Mouse (Mus musculus) CH12.LX (cell line): ENCODE data around the gene Sdhb. TPM values are rescaled to one million over a fixed set of nuclear protein-coding genes. Genes with fewer than 3 reads are reported as not detected.

ENCODE experiments used
- DNase-seq: peaks from one replicate; pipeline ENCODE4 v3.0.0-alpha.2; 2013; ENCODE audit errors: extremely low read depth
- H3K27ac ChIP-seq: 2 replicates; pipeline ENCODE4 v1.5.1; 2012; ENCODE audit warnings: low read depth, mild to moderate bottlenecking, control low read depth, moderate library complexity; ENCODE audit not compliant: insufficient read depth
- H3K27me3 ChIP-seq: replicated peaks from 2 replicates; pipeline ENCODE3; 2012; ENCODE audit warnings: inconsistent platforms
- H3K36me3 ChIP-seq, 2 experiments: replicated peaks in 1 of 2; 2 replicates each; pipeline versions ENCODE3 to v1.6.1; 2012; ENCODE audit warnings: inconsistent platforms in 1 of 2, low read length in 1 of 2, mild to moderate bottlenecking in 1 of 2, mixed read lengths in 1 of 2, moderate library complexity in 1 of 2; ENCODE audit not compliant: control insufficient read depth in 1 of 2, insufficient read depth in 1 of 2
- H3K4me1 ChIP-seq, 2 experiments: 2 replicates each; pipeline ENCODE4 v1.6.1; 2012; ENCODE audit warnings: inconsistent platforms in 1 of 2, moderate library complexity in 1 of 2; ENCODE audit not compliant: insufficient read depth in 2 of 2, control insufficient read depth in 1 of 2
- H3K4me2 ChIP-seq: 2 replicates; pipeline ENCODE4 v1.6.1; 2012; ENCODE audit warnings: low read depth, mild to moderate bottlenecking, control low read depth; ENCODE audit not compliant: poor library complexity, insufficient read depth, severe bottlenecking
- H3K4me3 ChIP-seq, 3 experiments: fragments of 150-350 bp in 1 of 3; sonication (generic) in 1 of 3; replicated peaks in 1 of 3; 2 replicates each; pipeline versions ENCODE3 to v1.5.1; 2011 to 2012; ENCODE audit warnings: low read depth in 2 of 3, low read length in 2 of 3, mild to moderate bottlenecking in 2 of 3, moderate library complexity in 2 of 3, control low read depth in 1 of 3, improper control_type of control experiment in 1 of 3, inconsistent platforms in 1 of 3, mixed read lengths in 1 of 3; ENCODE audit not compliant: poor library complexity in 1 of 3
- H3K79me2 ChIP-seq: replicated peaks from 2 replicates; pipeline ENCODE4 v1.6.1; 2012; ENCODE audit warnings: mild to moderate bottlenecking, moderate library complexity; ENCODE audit not compliant: control insufficient read depth, poor library complexity, insufficient read depth, severe bottlenecking; ENCODE audit errors: extremely low read depth
- H3K9ac ChIP-seq: 2 replicates; pipeline ENCODE4 v1.6.1; 2012; ENCODE audit warnings: low read depth, mild to moderate bottlenecking, control low read depth, moderate library complexity; ENCODE audit not compliant: insufficient read depth
- H3K9me3 ChIP-seq: replicated peaks from 2 replicates; pipeline ENCODE3; 2012; ENCODE audit warnings: low read length, inconsistent platforms, mixed read lengths
- CTCF ChIP-seq, 2 experiments: IDR thresholded peaks in 1 of 2; conservative IDR thresholded peaks in 1 of 2; 2 replicates each; pipeline ENCODE4 v1.5.1; 2011 to 2012; ENCODE audit warnings: low read depth in 2 of 2, low read length in 2 of 2, improper control_type of control experiment in 1 of 2, inconsistent platforms in 1 of 2, mild to moderate bottlenecking in 1 of 2, moderate library complexity in 1 of 2
- E2F4 ChIP-seq: IDR thresholded peaks from 2 replicates; pipeline ENCODE4 v1.6.1; 2011; ENCODE audit warnings: low read depth, low read length, improper control_type of control experiment; ENCODE audit not compliant: insufficient replicate concordance
- ELF1 ChIP-seq: IDR thresholded peaks from 2 replicates; pipeline ENCODE4 v1.6.1; 2014; ENCODE audit warnings: low read depth, mild to moderate bottlenecking, inconsistent platforms, low read length, improper control_type of control experiment
- EP300 ChIP-seq: IDR thresholded peaks from 2 replicates; pipeline ENCODE4 v1.6.1; 2011; ENCODE audit warnings: low read length, improper control_type of control experiment
- HCFC1 ChIP-seq: IDR thresholded peaks from 2 replicates; pipeline ENCODE4 v1.6.1; 2012; ENCODE audit warnings: low read depth, mild to moderate bottlenecking, inconsistent platforms, low read length, improper control_type of control experiment
- JUND ChIP-seq: conservative IDR thresholded peaks from 2 replicates; pipeline ENCODE4 v1.6.1; 2011; ENCODE audit warnings: low read depth, low read length, improper control_type of control experiment
- MEF2A ChIP-seq: IDR thresholded peaks from 2 replicates; pipeline ENCODE4 v1.6.1; 2014; ENCODE audit warnings: low read depth, mild to moderate bottlenecking, inconsistent platforms, low read length, improper control_type of control experiment, borderline replicate concordance
- MXI1 ChIP-seq: IDR thresholded peaks from 2 replicates; pipeline ENCODE4 v1.6.1; 2011; ENCODE audit warnings: mild to moderate bottlenecking, low read depth, low read length, improper control_type of control experiment
- MYC ChIP-seq: IDR thresholded peaks from 2 replicates; pipeline ENCODE4 v1.6.1; 2011; ENCODE audit warnings: low read depth, mild to moderate bottlenecking, improper control_type of control experiment, low read length
- NELFE ChIP-seq: IDR thresholded peaks from 2 replicates; pipeline ENCODE4 v1.6.1; 2011; ENCODE audit warnings: low read depth, low read length, improper control_type of control experiment
- POLR2A ChIP-seq: IDR thresholded peaks from 2 replicates; pipeline ENCODE4 v1.6.1; 2011; ENCODE audit warnings: low read depth, mild to moderate bottlenecking, improper control_type of control experiment, low read length
- RAD21 ChIP-seq: IDR thresholded peaks from 2 replicates; pipeline ENCODE4 v1.6.1; 2011; ENCODE audit warnings: low read depth, mild to moderate bottlenecking, low read length, improper control_type of control experiment, moderate library complexity
- RCOR1 ChIP-seq: conservative IDR thresholded peaks from 2 replicates; pipeline ENCODE4 v1.6.1; 2012; ENCODE audit warnings: low read depth, mild to moderate bottlenecking, inconsistent platforms, low read length, improper control_type of control experiment
- TBP ChIP-seq: conservative IDR thresholded peaks from 2 replicates; pipeline ENCODE4 v1.6.1; 2011; ENCODE audit warnings: low read depth, low read length, improper control_type of control experiment
- USF1 ChIP-seq: IDR thresholded peaks from 2 replicates; pipeline ENCODE4 v1.6.1; 2014; ENCODE audit warnings: low read depth, mild to moderate bottlenecking, inconsistent platforms, low read length, improper control_type of control experiment
- ZMIZ1 ChIP-seq: IDR thresholded peaks from 2 replicates; pipeline ENCODE4 v1.6.1; 2012; ENCODE audit warnings: low read depth, mild to moderate bottlenecking, inconsistent platforms, low read length, improper control_type of control experiment
- dilution Hi-C: fragments of 300-500 bp; cut with MboI; formaldehyde crosslinking; loops from 2 replicates; pipeline ENCODE4 v1.14.3; 2020; ENCODE audit warnings: low sequenced_read_pairs; ENCODE audit not compliant: extremely low pct_unique_long_range_greater_than_20kb, extremely low pct_ligation_motif_present
- in situ Hi-C: fragments of 300-500 bp; cut with MboI; formaldehyde crosslinking; loops from 3 replicates; pipeline ENCODE4 v1.14.3; 2019; ENCODE audit warnings: low sequenced_read_pairs, low pct_ligation_motif_present, low pct_unique_long_range_greater_than_20kb, mixed read lengths
- polyA plus RNA-seq: library from polyadenylated mRNA; unstranded; fragments of >175 nt; gene quantifications from 2 replicates; pipeline ENCODE4 v1.2.1, GENCODE M21; 2012; ENCODE audit warnings: low read depth; ENCODE audit not compliant: insufficient read length
- total RNA-seq, 2 experiments: library from RNA; depleted of rRNA; stranded (reverse); fragments of 300-350 nt in 1 of 2; fragments of >200 nt in 1 of 2; gene quantifications; 2 replicates each; pipeline ENCODE4 v1.2.3; 2012 to 2014

Sdhb gene
- total and polyA plus RNA-seq, 3 experiments = 156 to 190 (median 188) TPM

- Histone ChIP-seq H3K36me3 (no peaks in the 10 kb centered on the region), H3K27ac (no peak overlapping the region), H3K4me3 (no peak overlapping the region), H3K9me3 (no peaks in the 10 kb centered on the region), H3K79me2 (no peaks in the 10 kb centered on the region), H3K27me3 (peaks cover 87% of the 10 kb centered on the region), H3K4me2 (no peak overlapping the region), H3K9ac (no peak overlapping the region), H3K4me1 (peaks cover 0 to 5% of the 10 kb centered on the region in 2 experiments; a peak in 2 of 4 replicates)
- no peak for TF ChIP-seq ELF1
- TF ChIP-seq RAD21 = no peak
- no peak for TF ChIP-seq TBP
- no peak for TF ChIP-seq NELFE
- TF ChIP-seq RCOR1 = no peak
- no peak for TF ChIP-seq HCFC1
- TF ChIP-seq MYC = no peak
- no peak for TF ChIP-seq MEF2A
- no peak for DNase-seq
- dilution Hi-C loops = no loop called here
- in situ Hi-C loops = no loop called here
Measured at GRCm38 (mm10) chr4:140915235-140915634, 45.8 kb upstream of the Sdhb start.

DNA sequence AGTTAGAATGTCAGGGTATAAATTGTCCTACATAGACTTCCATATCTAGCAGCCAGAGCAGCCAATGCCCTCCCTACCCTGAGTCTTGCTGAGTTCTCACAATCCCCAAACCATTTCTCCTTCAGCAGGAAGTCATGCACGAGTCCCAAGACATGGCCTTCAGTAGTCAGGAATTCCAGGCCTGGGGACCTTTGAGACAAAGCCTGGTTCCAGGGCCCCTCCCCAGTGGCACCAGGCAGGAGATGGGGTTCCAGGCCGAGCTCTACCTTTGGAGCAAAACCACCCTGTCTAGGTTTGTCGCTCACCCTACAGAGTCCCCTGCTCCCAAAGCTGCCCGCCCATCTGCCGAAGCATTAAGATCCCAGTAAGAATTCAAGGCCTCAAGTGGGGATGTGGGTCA, 44.7 kb upstream of the Sdhb start:
- in situ Hi-C loops = no loop called here
- DNase-seq = no peak
- Histone ChIP-seq H3K36me3 (no peaks in the 10 kb centered on the region), H3K27me3 (peaks cover 89% of the 10 kb centered on the region), H3K79me2 (no peaks in the 10 kb centered on the region), H3K9me3 (no peaks in the 10 kb centered on the region), H3K4me2 (no peak overlapping the region), H3K9ac (no peak overlapping the region), H3K4me3 (no peak overlapping the region), H3K4me1 (no peaks in the 10 kb centered on the region), H3K27ac (no peak overlapping the region)
- dilution Hi-C loops = no loop called here
- TF ChIP-seq EP300 (no peak), CTCF (conservative IDR thresholded peaks at IDR 0.05 in 1 of 2, IDR thresholded peaks at IDR 0.05 in 1 of 2; ENCODE audit: low read depth in 2 of 2, low read length in 2 of 2) (no peak), ZMIZ1 (no peak), E2F4 (no peak), USF1 (no peak), MYC (no peak), MEF2A (no peak), JUND (no peak)

DNA sequence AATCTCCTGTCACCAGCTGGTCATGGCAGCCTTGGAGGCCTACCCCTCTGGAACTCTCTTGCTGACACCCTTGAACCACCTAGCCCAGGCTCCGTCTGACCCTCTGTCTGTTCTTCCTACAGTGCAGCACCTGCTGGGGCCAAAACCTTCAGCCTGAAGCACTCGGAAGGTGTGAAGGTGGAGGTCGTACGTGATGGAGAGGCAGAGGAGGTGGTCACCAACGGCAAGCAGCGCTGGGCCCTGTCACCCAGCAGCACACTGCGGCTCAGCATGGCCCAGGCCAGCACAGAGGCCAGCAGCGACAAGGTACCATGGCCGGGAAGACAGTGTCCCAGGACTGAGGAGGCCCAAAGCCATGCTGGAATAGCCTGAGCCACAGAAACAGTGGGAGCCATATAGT, 43.6 kb upstream of the Sdhb start:
- no peaks in the 10 kb centered on the region for H3K36me3 ChIP-seq
- in situ Hi-C loops = no loop called here
- H3K9ac ChIP-seq = no peak overlapping the region
- H3K4me3 ChIP-seq = no peak overlapping the region
- H3K4me1 ChIP-seq = no peaks in the 10 kb centered on the region
- peaks cover 89% of the 10 kb centered on the region for H3K27me3 ChIP-seq
- no peaks in the 10 kb centered on the region for H3K79me2 ChIP-seq
- no peak overlapping the region for H3K4me2 ChIP-seq
- DNase-seq = no peak
- H3K9me3 ChIP-seq = no peaks in the 10 kb centered on the region
- H3K27ac ChIP-seq = no peak overlapping the region
- dilution Hi-C loops = no loop called here
- no peak for TF ChIP-seq POLR2A
- TF ChIP-seq MXI1 = no peak
